Mouse (Mus musculus) E14TG2a.4 (cell line): ENCODE data around the gene Kmt5a.
"Not testable (repeated sequence)": the region's sequence is repeated elsewhere in the genome, so short reads cannot be mapped to it uniquely, and the experiment has no call there.

Experiments used
- H3K27me3 ChIP-seq: 2 replicates; pipeline ENCODE4 v1.6.1; 2014; ENCODE audit warnings: low read length, control low read depth; ENCODE audit not compliant: insufficient read depth
- H3K36me3 ChIP-seq: 2 replicates; pipeline ENCODE4 v1.6.1; 2014; ENCODE audit warnings: low read length, control low read depth; ENCODE audit not compliant: insufficient read depth
- H3K4me1 ChIP-seq: replicated peaks from 2 replicates; pipeline ENCODE4 v1.6.1; 2014; ENCODE audit warnings: low read depth, low read length, control low read depth
- H3K4me3 ChIP-seq: replicated peaks from 2 replicates; pipeline ENCODE4 v1.5.1; 2014; ENCODE audit warnings: mild to moderate bottlenecking, low read length
- H3K9me3 ChIP-seq: 2 replicates; pipeline ENCODE4 v1.6.1; 2014; ENCODE audit warnings: low read length, control low read depth
- CTCF ChIP-seq: conservative IDR thresholded peaks from 2 replicates; pipeline ENCODE4 v1.5.1; 2014; ENCODE audit warnings: low read length
- NANOG ChIP-seq: IDR thresholded peaks from 2 replicates; pipeline ENCODE4 v1.6.1; 2014; ENCODE audit warnings: borderline replicate concordance, low read length, mixed read lengths
- POU5F1 ChIP-seq: IDR thresholded peaks from 2 replicates; pipeline ENCODE4 v1.6.1; 2014; ENCODE audit warnings: low read length, borderline replicate concordance

Gene Kmt5a

GRCm38 (mm10) chr5:124453339-124454081 is 13.8 kb downstream of the Kmt5a start:
- Histone ChIP-seq H3K27me3 (no peaks in the 10 kb centered on the region), H3K9me3 (no peaks in the 10 kb centered on the region), H3K4me3 (peak overlapping the region; percentile 7), H3K36me3 (peaks cover 99% of the 10 kb centered on the region), H3K4me1 (peaks cover 64% of the 10 kb centered on the region)
- TF ChIP-seq NANOG (no peak), CTCF (no peak), POU5F1 (no peak)

GRCm38 (mm10) chr5:124454082-124454419 is 14.3 kb downstream of the Kmt5a start:
- Histone ChIP-seq H3K4me1 (peaks cover 58% of the 10 kb centered on the region), H3K9me3 (no peaks in the 10 kb centered on the region), H3K27me3 (no peaks in the 10 kb centered on the region), H3K36me3 (peaks cover 99% of the 10 kb centered on the region), H3K4me3 (peak overlapping the region; percentile 7; the same call in 1 of the 2 replicates)
- TF ChIP-seq NANOG = no peak
- TF ChIP-seq POU5F1 = no peak
- TF ChIP-seq CTCF = no peak

DNA sequence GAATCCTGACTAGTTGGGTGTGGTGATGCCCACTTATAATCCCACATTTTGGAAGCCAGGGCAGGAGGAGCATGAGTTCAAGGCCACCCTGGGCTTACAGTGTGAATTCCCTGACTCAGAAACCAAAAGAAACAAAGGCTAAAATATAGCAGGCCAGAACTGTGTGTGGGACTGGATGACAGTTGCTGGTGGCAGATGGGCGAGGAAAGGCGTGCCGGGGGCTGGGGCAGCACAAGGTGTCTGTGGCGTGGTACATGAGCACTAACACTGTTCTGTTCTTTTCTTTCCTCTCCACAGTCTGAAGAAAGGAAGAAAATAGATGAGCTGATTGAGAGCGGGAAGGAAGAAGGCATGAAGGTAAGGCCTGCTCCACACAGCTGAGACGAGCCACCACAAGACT is 17.0 kb downstream of the Kmt5a start:
- TF ChIP-seq POU5F1 = no peak
- TF ChIP-seq CTCF = no peak
- no peak for TF ChIP-seq NANOG
- Histone ChIP-seq H3K27me3 (no peaks in the 10 kb centered on the region), H3K9me3 (no peaks in the 10 kb centered on the region), H3K4me3 (no peak overlapping the region), H3K4me1 (peaks cover 38% of the 10 kb centered on the region), H3K36me3 (peaks cover 99% of the 10 kb centered on the region)

DNA sequence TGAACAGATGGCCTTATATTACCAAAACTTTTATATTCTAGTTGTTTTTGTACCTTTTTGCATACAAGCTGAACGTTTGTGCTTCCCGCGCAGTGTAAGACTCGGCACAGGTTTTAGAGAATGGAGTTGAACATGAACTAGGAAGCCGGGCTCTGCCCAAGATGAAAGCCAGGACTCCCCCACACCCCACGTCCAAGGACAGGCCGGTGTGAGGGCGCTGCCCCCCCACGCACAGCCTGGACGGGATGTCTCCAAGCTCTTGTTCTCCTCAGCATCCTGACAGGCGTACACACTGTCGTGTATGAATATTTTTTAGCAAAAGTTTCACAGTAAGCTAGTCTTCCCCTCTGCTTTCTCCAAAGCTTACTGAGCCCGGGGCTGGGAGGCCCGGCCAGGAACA is 21.2 kb downstream of the Kmt5a start:
- Histone ChIP-seq H3K4me1 (peaks cover 37% of the 10 kb centered on the region), H3K36me3 (peaks cover 79% of the 10 kb centered on the region)
- H3K4me3 ChIP-seq, H3K9me3 ChIP-seq, H3K27me3 ChIP-seq: not testable (repeated sequence)

DNA sequence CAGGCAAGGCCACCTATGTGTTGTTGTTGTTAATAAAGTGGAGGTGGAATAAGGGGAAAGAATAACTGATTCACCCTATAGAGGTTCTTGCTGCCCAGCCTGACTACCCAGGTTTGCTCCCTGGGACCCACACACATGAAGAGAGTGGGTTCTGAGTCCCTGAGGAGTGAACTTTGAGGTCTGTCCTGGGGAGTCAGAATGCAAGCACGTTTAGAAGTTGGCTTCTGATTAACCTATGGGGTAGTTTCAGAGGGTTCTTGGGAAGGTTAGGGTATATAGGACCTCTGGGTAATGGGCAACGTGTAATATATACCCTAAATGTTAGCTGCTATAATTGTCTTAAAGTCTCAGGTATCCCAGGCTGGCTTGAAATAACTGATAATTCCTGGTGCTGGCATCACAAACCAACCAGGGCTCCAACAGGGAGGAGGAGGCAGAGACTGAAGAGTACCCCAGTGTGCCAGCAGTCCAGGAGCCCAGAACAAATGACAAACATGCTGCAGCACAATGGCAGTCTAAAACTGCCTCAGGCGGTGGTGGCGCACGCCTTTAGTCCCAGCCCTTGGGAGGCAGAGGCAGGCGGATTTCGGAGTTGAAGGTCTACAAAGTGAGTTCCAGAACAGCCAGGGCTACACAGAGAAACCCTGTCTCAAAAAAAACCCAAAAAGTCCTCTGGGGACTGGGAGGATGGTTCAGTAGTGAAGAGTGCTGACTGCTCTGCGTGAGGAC is 22.7 kb downstream of the Kmt5a start:
- TF ChIP-seq CTCF = no peak
- no peak for TF ChIP-seq POU5F1
- TF ChIP-seq NANOG = no peak
- Histone ChIP-seq H3K36me3 (peaks cover 63% of the 10 kb centered on the region), H3K4me1 (peaks cover 41% of the 10 kb centered on the region)

GRCm38 (mm10) chr5:124463462-124463861 is 23.7 kb downstream of the Kmt5a start:
- H3K9me3 ChIP-seq = no peaks in the 10 kb centered on the region
- peaks cover 41% of the 10 kb centered on the region for H3K4me1 ChIP-seq
- peaks cover 4% of the 10 kb centered on the region for H3K27me3 ChIP-seq
- H3K4me3 ChIP-seq = no peak overlapping the region
- peaks cover 59% of the 10 kb centered on the region for H3K36me3 ChIP-seq
- no peak for TF ChIP-seq CTCF
- TF ChIP-seq NANOG = no peak
- TF ChIP-seq POU5F1 = no peak

More for the DNA sequence above, 22.7 kb downstream of the Kmt5a start:
- no peaks in the 10 kb centered on the region for H3K9me3 ChIP-seq
- H3K4me3 ChIP-seq = no peak overlapping the region
- peaks cover 4% of the 10 kb centered on the region for H3K27me3 ChIP-seq

DNA sequence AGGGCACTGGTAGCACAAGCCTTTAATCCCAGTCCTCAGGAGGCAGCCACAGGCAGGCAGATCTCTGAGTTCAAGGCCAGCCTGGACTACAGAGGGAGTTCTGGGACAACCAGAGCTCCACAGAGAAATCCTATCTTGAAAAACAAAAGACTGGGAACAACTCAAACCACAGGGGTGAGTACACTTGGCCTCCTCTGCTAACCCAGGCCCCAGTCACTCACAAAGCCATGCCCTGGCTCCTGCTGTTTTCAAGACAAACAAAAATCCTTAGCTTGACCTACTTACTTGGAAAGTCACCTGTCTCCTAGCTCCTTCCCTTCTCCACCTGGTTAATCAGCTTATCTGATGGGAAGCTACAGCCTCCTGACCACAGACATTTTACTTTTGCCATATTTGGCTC is 25.2 kb downstream of the Kmt5a start:
- H3K9me3 ChIP-seq = no peaks in the 10 kb centered on the region
- H3K27me3 ChIP-seq = peaks cover 6% of the 10 kb centered on the region

GRCm38 (mm10) chr5:124467766-124468165 is 28.0 kb downstream of the Kmt5a start:
- Histone ChIP-seq H3K9me3 (no peaks in the 10 kb centered on the region), H3K27me3 (peaks cover 10% of the 10 kb centered on the region), H3K36me3 (peaks cover 22% of the 10 kb centered on the region), H3K4me3 (no peak overlapping the region), H3K4me1 (peaks cover 28% of the 10 kb centered on the region)
- no peak for TF ChIP-seq CTCF
- no peak for TF ChIP-seq NANOG
- no peak for TF ChIP-seq POU5F1

More for the DNA sequence above, 25.2 kb downstream of the Kmt5a start:
- Histone ChIP-seq H3K36me3 (peaks cover 51% of the 10 kb centered on the region), H3K4me3 (no peak overlapping the region), H3K4me1 (peaks cover 40% of the 10 kb centered on the region)
- TF ChIP-seq POU5F1 = no peak
- TF ChIP-seq NANOG = peak; percentile 70; the same call in 1 of the 2 replicates
- TF ChIP-seq CTCF = no peak

GRCm38 (mm10) chr5:124468365-124468764 is 28.6 kb downstream of the Kmt5a start:
- H3K36me3 ChIP-seq = peaks cover 16% of the 10 kb centered on the region
- H3K9me3 ChIP-seq = no peaks in the 10 kb centered on the region
- TF ChIP-seq POU5F1 = no peak
- TF ChIP-seq CTCF = no peak
- no peak for TF ChIP-seq NANOG
- no peak overlapping the region for H3K4me3 ChIP-seq
- peaks cover 10% of the 10 kb centered on the region for H3K27me3 ChIP-seq
- peaks cover 28% of the 10 kb centered on the region for H3K4me1 ChIP-seq
